Mouse (Mus musculus) layer of hippocampus, adult 2 months (tissue): ENCODE results near the gene Ppy. TPM values are rescaled to one million over a fixed set of nuclear protein-coding genes. Genes with fewer than 3 reads are reported as not detected.

ENCODE experiments used
- DNase-seq, 2 experiments: peaks; one replicate each; pipeline ENCODE4 v3.0.0; 2022; ENCODE audit warnings: low spot score in 2 of 2
- H3K27ac ChIP-seq: fragments of 200-600 bp; 2 replicates; pipeline ENCODE4 v1.8.1; 2022
- H3K4me3 ChIP-seq: fragments of 200-600 bp; 2 replicates; pipeline ENCODE4 v1.8.1; 2022; ENCODE audit warnings: mild to moderate bottlenecking
- CTCF ChIP-seq: fragments of 200-600 bp; conservative IDR thresholded peaks from 2 replicates; pipeline ENCODE4 v1.8.1; 2022; ENCODE audit warnings: antibody characterized with exemption, mild to moderate bottlenecking, moderate library complexity
- total RNA-seq, 2 experiments: library from RNA; stranded (reverse); gene quantifications; 2 replicates each; pipeline ENCODE4 v1.2.3; 2021

Ppy gene
- total RNA-seq, 2 experiments from 2014 or later = not detected

- TF ChIP-seq CTCF = no peak
- DNase-seq = no peak
- Histone ChIP-seq H3K27ac (no peak overlapping the region), H3K4me3 (no peak overlapping the region)
Observed at GRCm38 (mm10) chr11:102051541-102051940, 49.6 kb downstream of the Ppy start.

Other genes with a start within 250 kb of the Ppy start
- gene Meox1, start 206.9 kb downstream of the Ppy start, total RNA-seq = under 1 TPM; 0.71 to 0.74 TPM
- not detected for gene Sost, start 134.3 kb downstream of the Ppy start, total RNA-seq
- gene Cfap97d1, start 117.0 kb downstream of the Ppy start, total RNA-seq = not detected
- 100 to 1,000 TPM; 149 to 155 TPM for gene Dusp3, start 114.3 kb downstream of the Ppy start, total RNA-seq
- 10 to 100 TPM; 88.3 to 94.4 TPM for gene Mpp3, start 72.9 kb downstream of the Ppy start, total RNA-seq
- gene Cd300lg, start 59.8 kb downstream of the Ppy start, total RNA-seq = not detected
- gene Mpp2, start 12.8 kb downstream of the Ppy start, total RNA-seq = 100 to 1,000 TPM; 147 to 149 TPM
- not detected for gene Pyy, start 6.5 kb upstream of the Ppy start, total RNA-seq
- gene Nags, start 44.2 kb upstream of the Ppy start, total RNA-seq = not detected
- 10 to 100 TPM; 26.5 to 27.1 TPM for gene Tmem101, start 55.1 kb upstream of the Ppy start, total RNA-seq
- 10 to 100 TPM; 56.6 to 56.9 TPM for gene Lsm12, start 84.0 kb upstream of the Ppy start, total RNA-seq
- gene G6pc3, start 88.3 kb upstream of the Ppy start, total RNA-seq = 10 to 100 TPM; 58.2 to 59.7 TPM
- gene Hdac5, start 128.8 kb upstream of the Ppy start, total RNA-seq = 100 to 1,000 TPM; 233 to 243 TPM
- 1 to 10 TPM; 1.0 to 1.1 TPM for gene BC030867, start 147.6 kb upstream of the Ppy start, total RNA-seq
- gene Asb16, start 167.4 kb upstream of the Ppy start, total RNA-seq = 1 to 10 TPM; 2.0 TPM
- 10 to 100 TPM; 61.1 to 67.4 TPM for gene Tmub2, start 183.6 kb upstream of the Ppy start, total RNA-seq
- gene Atxn7l3, start 195.3 kb upstream of the Ppy start, total RNA-seq = 100 to 1,000 TPM; 165 to 169 TPM
- 100 to 1,000 TPM; 122 to 138 TPM for gene Ubtf, start 218.4 kb upstream of the Ppy start, total RNA-seq